Mouse (Mus musculus): ENCODE data around the gene Ispd. TPM values are rescaled to one million over a fixed set of nuclear protein-coding genes. Genes with fewer than 3 reads are reported as not detected.

Ispd gene
- polyA plus RNA-seq, 1 experiment from 2014 or later, result 16.7 TPM

DNA sequence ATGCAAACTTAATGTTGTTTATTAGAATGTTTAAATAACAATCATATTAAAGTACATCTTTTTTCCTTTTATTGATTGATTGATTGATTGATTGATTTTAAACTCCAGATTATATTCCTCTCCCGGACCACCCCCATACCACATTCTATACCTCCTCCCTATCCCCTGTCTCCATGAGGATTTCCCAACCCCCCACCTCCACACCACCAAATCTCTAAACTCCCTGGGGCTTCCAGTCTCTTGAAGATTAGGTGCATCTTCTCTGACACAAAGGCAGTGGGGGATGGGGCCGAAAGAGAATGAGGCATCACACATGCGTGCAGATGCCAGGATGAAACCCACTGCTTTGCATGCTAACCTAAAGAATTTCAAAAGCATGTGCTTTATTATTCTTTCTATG lies 283.5 kb downstream of the Ispd start:
- H3K9me3 ChIP-seq (ENCODE audit: control insufficient read depth, low read length), result no peaks in the 10 kb centered on the region
- no peak overlapping the region for H3K9ac ChIP-seq (ENCODE audit: low read depth, low read length)
- H3K4me2 ChIP-seq (replicated peaks; ENCODE audit: low read depth, low read length), result no peak overlapping the region
- no peak overlapping the region for H3K4me3 ChIP-seq (ENCODE audit: low read length)
- no peaks in the 10 kb centered on the region for H3K27me3 ChIP-seq (ENCODE audit: control insufficient read depth, insufficient read depth, low read length)
- 83% methylated on average over 3 of the region's 3 CpGs for WGBS
- no peak for ATAC-seq (ENCODE audit: low FRiP score, low TSS enrichment)
- H3K36me3 ChIP-seq (ENCODE audit: control insufficient read depth, insufficient read depth, low read length), result no peaks in the 10 kb centered on the region
- no peaks in the 10 kb centered on the region for H3K4me1 ChIP-seq (ENCODE audit: control insufficient read depth, insufficient read depth, low read length)
- H3K27ac ChIP-seq (ENCODE audit: low read depth, low read length), result no peak overlapping the region

DNA sequence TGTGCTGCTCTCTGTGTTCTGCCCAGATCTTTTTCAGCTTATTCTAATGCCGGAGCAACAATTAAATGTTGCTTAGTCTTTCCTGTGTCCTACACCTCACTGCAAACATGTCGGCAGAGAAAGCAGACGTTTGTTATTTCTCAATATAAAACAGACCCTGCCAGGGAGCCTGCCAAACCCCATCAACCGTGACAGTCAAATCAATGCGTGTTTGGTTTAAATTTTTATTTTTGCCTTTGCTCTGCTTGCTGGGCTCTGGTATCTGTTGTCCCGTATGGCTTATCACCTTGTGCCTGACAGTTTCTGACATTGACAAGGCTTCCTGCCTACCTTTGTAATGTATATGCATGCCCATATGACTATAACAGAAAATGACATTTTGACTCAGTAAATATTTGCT lies 285.5 kb downstream of the Ispd start:
- no peak for ATAC-seq (ENCODE audit: low FRiP score, low TSS enrichment)

DNA sequence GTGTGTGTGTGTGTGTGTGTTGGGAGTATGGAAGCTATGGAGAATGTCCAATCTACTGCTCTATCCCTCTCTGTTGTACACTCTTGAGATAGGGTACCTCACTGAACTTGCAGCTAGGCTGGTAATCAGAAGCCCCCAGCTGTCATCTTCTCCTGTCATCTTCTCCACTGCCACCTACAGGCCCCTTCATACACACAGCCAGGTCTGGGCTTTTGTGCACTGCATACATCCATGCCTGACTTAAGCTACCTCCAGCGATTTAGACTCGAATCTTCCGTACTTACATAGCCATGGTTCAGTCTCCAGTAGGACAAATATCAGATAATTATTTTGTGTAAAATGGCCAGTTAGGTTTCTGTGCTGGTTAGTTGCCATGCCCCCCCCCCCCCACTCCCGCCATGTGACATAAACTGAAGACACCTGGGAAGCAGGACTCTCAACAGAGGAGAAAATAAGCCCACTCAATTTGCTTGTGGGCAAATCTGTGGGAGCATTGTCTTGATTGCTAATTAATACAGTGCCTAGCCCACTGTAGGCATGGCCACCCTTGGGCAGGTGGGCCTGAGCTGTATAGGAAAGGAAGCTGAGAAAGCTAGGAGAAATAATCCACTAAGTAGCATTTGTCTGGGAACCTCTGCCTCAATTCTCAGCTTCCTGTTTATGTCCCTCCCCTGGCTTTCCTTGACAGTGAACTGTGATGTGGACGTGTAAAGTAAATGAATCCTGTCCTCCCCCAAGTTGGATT lies 289.1 kb downstream of the Ispd start:
- Histone ChIP-seq H3K9ac (ENCODE audit: low read depth, low read length) (no peak overlapping the region), H3K27ac (ENCODE audit: low read depth, low read length) (no peak overlapping the region), H3K4me2 (replicated peaks; ENCODE audit: low read depth, low read length) (no peak overlapping the region), H3K27me3 (ENCODE audit: control insufficient read depth, insufficient read depth, low read length) (no peaks in the 10 kb centered on the region), H3K36me3 (ENCODE audit: control insufficient read depth, insufficient read depth, low read length) (no peaks in the 10 kb centered on the region), H3K4me3 (ENCODE audit: low read length) (no peak overlapping the region), H3K4me1 (ENCODE audit: control insufficient read depth, insufficient read depth, low read length) (0 out of 2 replicates have a peak, but pooled peaks cover 4% of the 10 kb centered on the region), H3K9me3 (ENCODE audit: control insufficient read depth, low read length) (no peaks in the 10 kb centered on the region)
- WGBS, result 74% methylated on average over 5 of the region's 5 CpGs
- ATAC-seq (ENCODE audit: low FRiP score, low TSS enrichment), result peak; percentile 37; the same call in 1 of the 2 replicates

More for the DNA sequence above, 285.5 kb downstream of the Ispd start:
- no peak overlapping the region for H3K9ac ChIP-seq (ENCODE audit: low read depth, low read length)
- no peak overlapping the region for H3K4me2 ChIP-seq (replicated peaks; ENCODE audit: low read depth, low read length)
- H3K4me1 ChIP-seq (ENCODE audit: control insufficient read depth, insufficient read depth, low read length), result 0 out of 2 replicates have a peak, but pooled peaks cover 4% of the 10 kb centered on the region
- H3K4me3 ChIP-seq (ENCODE audit: low read length), result no peak overlapping the region
- no peaks in the 10 kb centered on the region for H3K27me3 ChIP-seq (ENCODE audit: control insufficient read depth, insufficient read depth, low read length)
- no peaks in the 10 kb centered on the region for H3K9me3 ChIP-seq (ENCODE audit: control insufficient read depth, low read length)
- no peaks in the 10 kb centered on the region for H3K36me3 ChIP-seq (ENCODE audit: control insufficient read depth, insufficient read depth, low read length)
- H3K27ac ChIP-seq (ENCODE audit: low read depth, low read length), result no peak overlapping the region
- 42% methylated on average over 6 of the region's 6 CpGs for WGBS

DNA sequence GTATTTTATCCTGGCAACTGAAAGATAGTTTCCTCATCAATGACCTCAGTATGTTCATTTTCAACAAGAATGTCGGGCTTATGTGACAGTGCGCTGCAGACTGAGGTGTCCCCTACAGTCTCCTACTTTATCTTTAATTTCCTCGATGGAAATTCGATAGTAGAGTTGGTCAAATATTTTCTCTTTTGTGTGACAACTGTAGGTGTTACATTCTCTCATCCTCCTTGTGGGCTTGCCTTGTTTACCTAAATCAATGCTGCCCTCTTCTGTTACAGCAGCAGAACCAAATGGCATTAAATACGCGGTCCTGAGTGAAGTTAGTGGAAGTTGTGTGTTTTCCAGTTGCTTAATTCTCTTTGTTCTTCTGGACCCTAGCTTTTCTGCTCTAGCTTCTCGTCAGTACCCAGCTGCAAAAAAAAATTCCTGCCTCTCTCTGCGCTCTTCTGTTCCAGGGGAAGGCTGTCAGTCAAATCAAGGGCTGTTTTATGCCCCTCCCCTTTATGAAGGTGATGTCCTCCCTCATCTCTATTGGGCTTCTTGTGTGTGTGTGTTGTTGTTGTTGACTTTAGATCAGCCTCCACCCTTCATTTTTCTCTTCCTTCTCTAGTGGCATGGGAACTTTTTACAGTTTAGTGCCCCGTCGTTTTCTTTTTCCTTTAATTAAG lies 289.8 kb downstream of the Ispd start:
- Histone ChIP-seq H3K4me2 (replicated peaks; ENCODE audit: low read depth, low read length) (no peak overlapping the region), H3K4me3 (ENCODE audit: low read length) (no peak overlapping the region), H3K27me3 (ENCODE audit: control insufficient read depth, insufficient read depth, low read length) (no peaks in the 10 kb centered on the region), H3K27ac (ENCODE audit: low read depth, low read length) (no peak overlapping the region), H3K9me3 (ENCODE audit: control insufficient read depth, low read length) (no peaks in the 10 kb centered on the region), H3K9ac (ENCODE audit: low read depth, low read length) (no peak overlapping the region), H3K4me1 (ENCODE audit: control insufficient read depth, insufficient read depth, low read length) (0 out of 2 replicates have a peak, but pooled peaks cover 4% of the 10 kb centered on the region), H3K36me3 (ENCODE audit: control insufficient read depth, insufficient read depth, low read length) (no peaks in the 10 kb centered on the region)
- ATAC-seq (ENCODE audit: low FRiP score, low TSS enrichment), result peak; percentile 47; the same call in 1 of the 2 replicates
- 28% methylated on average over 10 of the region's 10 CpGs for WGBS

DNA sequence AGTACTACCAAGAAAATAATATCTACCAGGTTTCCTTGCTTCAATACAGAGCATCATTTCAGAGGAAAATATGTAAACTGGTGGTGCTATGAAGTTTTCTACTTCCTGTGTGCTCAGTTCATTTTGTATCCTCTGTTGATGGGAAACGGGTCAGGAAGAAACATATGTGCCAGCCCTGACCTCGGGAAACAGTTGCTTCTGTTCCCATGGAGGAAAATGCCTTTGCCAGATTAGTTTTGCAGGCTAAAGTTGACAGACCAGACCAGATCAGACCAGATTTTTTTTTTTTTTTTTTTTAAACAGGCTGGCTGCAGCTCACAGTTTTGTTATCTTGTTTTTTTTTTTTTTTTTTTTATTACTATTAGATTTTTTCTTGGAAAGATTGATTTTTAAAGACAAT lies 293.2 kb downstream of the Ispd start:
- WGBS, result 38% methylated on average over 2 of the region's 2 CpGs
- Histone ChIP-seq H3K27ac (ENCODE audit: low read depth, low read length) (no peak overlapping the region), H3K4me1 (ENCODE audit: control insufficient read depth, insufficient read depth, low read length) (0 out of 2 replicates have a peak, but pooled peaks cover 4% of the 10 kb centered on the region), H3K9me3 (ENCODE audit: control insufficient read depth, low read length) (no peaks in the 10 kb centered on the region), H3K27me3 (ENCODE audit: control insufficient read depth, insufficient read depth, low read length) (no peaks in the 10 kb centered on the region), H3K9ac (ENCODE audit: low read depth, low read length) (no peak overlapping the region), H3K4me3 (ENCODE audit: low read length) (no peak overlapping the region), H3K4me2 (replicated peaks; ENCODE audit: low read depth, low read length) (no peak overlapping the region), H3K36me3 (ENCODE audit: control insufficient read depth, insufficient read depth, low read length) (no peaks in the 10 kb centered on the region)
- no peak for ATAC-seq (ENCODE audit: low FRiP score, low TSS enrichment)

DNA sequence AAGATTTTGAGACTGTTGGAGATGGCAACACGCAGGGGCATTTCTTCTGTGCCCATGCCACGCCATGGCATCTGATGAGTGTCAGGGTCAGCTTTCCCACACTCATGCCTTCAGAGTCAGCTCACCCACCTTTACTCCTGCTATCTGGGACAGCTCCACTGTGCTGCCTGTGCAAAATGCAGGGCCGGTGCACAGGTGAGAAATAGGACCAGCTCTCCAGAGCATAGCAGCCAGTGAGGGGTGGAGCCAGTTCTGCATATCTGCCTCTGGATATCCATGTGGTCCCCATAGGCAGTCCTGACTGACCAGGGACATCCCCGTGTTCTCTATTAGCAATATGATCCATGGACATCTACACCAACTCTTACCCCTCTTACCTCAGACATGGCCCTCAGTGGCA lies 297.0 kb downstream of the Ispd start:
- 90% methylated on average over 4 of the region's 4 CpGs for WGBS
- ATAC-seq (ENCODE audit: low FRiP score, low TSS enrichment), result no peak
- no peak overlapping the region for H3K27ac ChIP-seq (ENCODE audit: low read depth, low read length)

DNA sequence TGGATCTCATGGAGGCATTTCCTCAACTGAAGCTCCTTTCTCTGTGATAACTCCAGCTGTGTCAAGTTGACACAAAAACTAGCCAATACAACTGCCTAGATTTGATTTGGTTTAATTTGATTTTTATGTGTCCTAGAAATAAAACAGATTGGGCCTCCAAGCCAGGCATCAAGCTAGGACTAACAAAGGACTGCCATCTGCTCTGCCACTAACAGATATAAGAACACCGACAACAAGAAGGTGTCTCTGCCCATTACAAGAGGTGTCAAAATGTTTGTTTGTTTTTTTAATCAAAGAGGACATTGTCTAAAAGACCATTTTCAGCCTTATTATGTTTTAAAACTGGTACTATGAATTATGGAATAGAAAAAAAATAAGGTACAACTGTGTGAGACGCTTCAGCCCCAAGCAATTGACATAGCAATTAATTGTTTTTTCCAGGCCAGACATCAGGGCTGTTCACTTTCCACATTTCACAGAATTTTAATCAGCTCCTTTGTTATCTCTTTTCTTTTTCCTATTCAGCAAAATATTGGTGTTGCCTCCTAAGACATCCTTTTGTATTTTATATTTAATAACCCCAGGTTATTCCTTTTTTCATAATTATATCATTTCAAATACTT lies 299.7 kb downstream of the Ispd start:
- Histone ChIP-seq H3K27ac (ENCODE audit: low read depth, low read length) (no peak overlapping the region), H3K27me3 (ENCODE audit: control insufficient read depth, insufficient read depth, low read length) (no peaks in the 10 kb centered on the region), H3K4me3 (ENCODE audit: low read length) (no peak overlapping the region), H3K4me2 (replicated peaks; ENCODE audit: low read depth, low read length) (no peak overlapping the region), H3K4me1 (ENCODE audit: control insufficient read depth, insufficient read depth, low read length) (no peaks in the 10 kb centered on the region), H3K9ac (ENCODE audit: low read depth, low read length) (no peak overlapping the region), H3K9me3 (ENCODE audit: control insufficient read depth, low read length) (no peaks in the 10 kb centered on the region), H3K36me3 (ENCODE audit: control insufficient read depth, insufficient read depth, low read length) (no peaks in the 10 kb centered on the region)
- WGBS, result 76% methylated on average over 2 of the region's 2 CpGs
- ATAC-seq (ENCODE audit: low FRiP score, low TSS enrichment), result no peak

More for the DNA sequence above, 297.0 kb downstream of the Ispd start:
- no peaks in the 10 kb centered on the region for H3K36me3 ChIP-seq (ENCODE audit: control insufficient read depth, insufficient read depth, low read length)
- no peaks in the 10 kb centered on the region for H3K4me1 ChIP-seq (ENCODE audit: control insufficient read depth, insufficient read depth, low read length)
- no peak overlapping the region for H3K4me3 ChIP-seq (ENCODE audit: low read length)
- no peak overlapping the region for H3K4me2 ChIP-seq (replicated peaks; ENCODE audit: low read depth, low read length)
- no peaks in the 10 kb centered on the region for H3K27me3 ChIP-seq (ENCODE audit: control insufficient read depth, insufficient read depth, low read length)
- H3K9me3 ChIP-seq (ENCODE audit: control insufficient read depth, low read length), result no peaks in the 10 kb centered on the region
- no peak overlapping the region for H3K9ac ChIP-seq (ENCODE audit: low read depth, low read length)

DNA sequence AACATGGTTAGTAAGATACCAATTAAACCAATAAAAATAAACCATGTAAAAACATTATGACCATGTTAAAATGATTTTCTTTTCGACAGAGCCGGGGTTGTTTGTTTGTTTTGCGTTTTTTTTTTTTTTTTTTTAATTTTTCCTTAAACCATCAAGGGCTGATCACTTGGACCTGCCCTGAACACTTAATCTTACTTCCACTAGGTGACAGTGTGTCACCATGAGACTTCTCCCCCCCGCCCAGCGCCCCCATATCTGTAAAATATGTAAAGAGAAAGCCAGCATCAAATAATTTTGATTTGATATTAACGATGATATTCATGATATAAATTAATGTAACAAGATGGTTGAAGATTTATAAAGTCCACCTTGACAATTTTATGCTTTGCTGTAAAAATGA lies 300.5 kb downstream of the Ispd start:
- 78% methylated on average over 6 of the region's 6 CpGs for WGBS
- no peak for ATAC-seq (ENCODE audit: low FRiP score, low TSS enrichment)
- Histone ChIP-seq H3K27ac (ENCODE audit: low read depth, low read length) (no peak overlapping the region), H3K9ac (ENCODE audit: low read depth, low read length) (no peak overlapping the region), H3K36me3 (ENCODE audit: control insufficient read depth, insufficient read depth, low read length) (no peaks in the 10 kb centered on the region), H3K4me2 (replicated peaks; ENCODE audit: low read depth, low read length) (no peak overlapping the region), H3K9me3 (ENCODE audit: control insufficient read depth, low read length) (no peaks in the 10 kb centered on the region), H3K27me3 (ENCODE audit: control insufficient read depth, insufficient read depth, low read length) (no peaks in the 10 kb centered on the region), H3K4me1 (ENCODE audit: control insufficient read depth, insufficient read depth, low read length) (no peaks in the 10 kb centered on the region), H3K4me3 (ENCODE audit: low read length) (no peak overlapping the region)

DNA sequence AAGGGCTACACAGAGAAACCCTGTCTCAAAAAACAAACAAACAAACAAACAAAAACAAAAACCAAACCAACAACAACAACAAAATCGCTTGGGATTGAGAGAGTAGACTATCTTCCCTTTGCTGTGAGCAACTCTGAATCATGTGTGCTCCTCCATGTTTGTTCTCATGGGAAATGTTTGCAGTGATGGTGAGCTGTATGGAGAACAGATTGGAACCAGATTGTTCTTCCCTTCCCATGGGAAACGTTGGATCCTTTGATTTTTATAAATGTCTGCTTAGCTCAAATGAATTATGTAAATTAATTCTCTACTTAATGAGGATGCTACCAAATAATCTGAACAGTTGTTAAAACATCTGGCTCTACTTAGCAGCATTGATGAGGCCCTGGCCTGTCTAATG lies 312.8 kb downstream of the Ispd start:
- 86% methylated on average over 2 of the region's 2 CpGs for WGBS
- Histone ChIP-seq H3K9ac (ENCODE audit: low read depth, low read length) (no peak overlapping the region), H3K27me3 (ENCODE audit: control insufficient read depth, insufficient read depth, low read length) (no peaks in the 10 kb centered on the region), H3K4me1 (ENCODE audit: control insufficient read depth, insufficient read depth, low read length) (no peaks in the 10 kb centered on the region), H3K4me3 (ENCODE audit: low read length) (no peak overlapping the region), H3K36me3 (ENCODE audit: control insufficient read depth, insufficient read depth, low read length) (no peaks in the 10 kb centered on the region), H3K4me2 (replicated peaks; ENCODE audit: low read depth, low read length) (no peak overlapping the region), H3K9me3 (ENCODE audit: control insufficient read depth, low read length) (no peaks in the 10 kb centered on the region), H3K27ac (ENCODE audit: low read depth, low read length) (no peak overlapping the region)
- no peak for ATAC-seq (ENCODE audit: low FRiP score, low TSS enrichment)

Measured in kidney, embryonic 14.5 days (tissue).